25 mouse cellular contexts compared by ENCODE assay signal in genomic region chr4:25796149-25796548, GRCm38 (mm10). TPM values are rescaled to one million over a fixed set of nuclear protein-coding genes. Genes with fewer than 3 reads are reported as not detected.
DNase-seq lines count a peak whose midpoint lies in the region; ATAC-seq and TF ChIP-seq lines count a peak whose summit lies in the region.
"Had no signal": no experiment of that assay in that cellular context is flagged by ENCODE, and none has a peak within 500 bp of the region (broad histone marks: within the 10 kb centered on the region; RNA-seq: fewer than 3 reads in every experiment).

No protein-coding gene starts in this region.

- TF ChIP-seq CTCF in kidney, adult 2 months (conservative IDR thresholded peaks at IDR 0.05; ENCODE audit: insufficient read depth, insufficient read length, low read depth, low read length): no peak
- TF ChIP-seq CTCF in midbrain, postnatal 0 days (IDR thresholded peaks at IDR 0.05): no peak

- no peaks in the 10 kb centered on the region for H3K36me3 ChIP-seq in forebrain, embryonic 13.5 days (ENCODE audit: poor library complexity, severe bottlenecking)
- H3K36me3 ChIP-seq in forebrain, embryonic 10.5 days (replicated peaks): no peaks in the 10 kb centered on the region
- H3K36me3 ChIP-seq in kidney, adult 2 months (ENCODE audit: control insufficient read depth, insufficient read depth, low read length): no peaks in the 10 kb centered on the region; the same call in 1 of the 2 replicates
- no peaks in the 10 kb centered on the region for H3K36me3 ChIP-seq in midbrain, postnatal 0 days (ENCODE audit: insufficient read depth, low read length)
- H3K36me3 ChIP-seq in heart, embryonic 10.5 days: no peaks in the 10 kb centered on the region
- H3K36me3 ChIP-seq: embryonic facial prominence, embryonic 12.5 days; heart, embryonic 15.5 days; limb, embryonic 13.5 days; liver, embryonic 13.5 days; lung, embryonic 15.5 days had no signal

- H3K9ac ChIP-seq in forebrain, embryonic 13.5 days: no peak overlapping the region
- H3K9ac ChIP-seq in midbrain, postnatal 0 days (replicated peaks; ENCODE audit: low read length, poor library complexity, severe bottlenecking): no peak overlapping the region
- H3K9ac ChIP-seq: embryonic facial prominence, embryonic 12.5 days; heart, embryonic 15.5 days; limb, embryonic 13.5 days; liver, embryonic 13.5 days; lung, embryonic 15.5 days had no signal

- H3K4me1 ChIP-seq in forebrain, embryonic 13.5 days: peaks cover 20% of the 10 kb centered on the region
- peaks cover 36% of the 10 kb centered on the region for H3K4me1 ChIP-seq in forebrain, embryonic 10.5 days
- H3K4me1 ChIP-seq in kidney, adult 2 months (ENCODE audit: control insufficient read depth, insufficient read depth, low read length): peaks cover 1% of the 10 kb centered on the region; the same call in 1 of the 2 replicates
- 0 out of 2 replicates have a peak, but pooled peaks cover 2% of the 10 kb centered on the region for H3K4me1 ChIP-seq in midbrain, postnatal 0 days (ENCODE audit: insufficient read depth, low read length)
- H3K4me1 ChIP-seq in heart, embryonic 10.5 days: peaks cover 11% of the 10 kb centered on the region; the same call in 1 of the 2 replicates
- H3K4me1 ChIP-seq: liver, embryonic 13.5 days; lung, embryonic 15.5 days had no signal

- no peaks in the 10 kb centered on the region for H3K9me3 ChIP-seq in forebrain, embryonic 13.5 days (replicated peaks)
- H3K9me3 ChIP-seq in forebrain, embryonic 10.5 days: no peaks in the 10 kb centered on the region
- H3K9me3 ChIP-seq in midbrain, postnatal 0 days (ENCODE audit: low read length): no peaks in the 10 kb centered on the region
- no peaks in the 10 kb centered on the region for H3K9me3 ChIP-seq in heart, embryonic 10.5 days
- H3K9me3 ChIP-seq: embryonic facial prominence, embryonic 12.5 days; heart, embryonic 15.5 days; limb, embryonic 13.5 days; liver, embryonic 13.5 days; lung, embryonic 15.5 days had no signal

- WGBS in forebrain, embryonic 13.5 days: 43% methylated on average over 3 of the region's 3 CpGs
- whole genome bisulfite sequencing in forebrain, embryonic 10.5 days: 57% methylated on average over 3 of the region's 3 CpGs
- WGBS in kidney, adult 2 months: 29% methylated on average over 3 of the region's 3 CpGs
- WGBS in midbrain, postnatal 0 days: 42% methylated on average over 3 of the region's 3 CpGs
- 55% methylated on average over 3 of the region's 3 CpGs for WGBS in heart, embryonic 10.5 days

- no peak overlapping the region for H3K27ac ChIP-seq in forebrain, embryonic 13.5 days
- H3K27ac ChIP-seq in forebrain, embryonic 10.5 days: no peak overlapping the region
- peak overlapping the region; percentile 23; the same call in 1 of the 2 replicates for H3K27ac ChIP-seq in kidney, adult 2 months (ENCODE audit: insufficient read depth, low read depth, low read length)
- H3K27ac ChIP-seq in midbrain, postnatal 0 days (ENCODE audit: low read depth, low read length): no peak overlapping the region
- H3K27ac ChIP-seq in heart, embryonic 10.5 days: no peak overlapping the region
- H3K27ac ChIP-seq: embryonic facial prominence, embryonic 12.5 days; heart, embryonic 15.5 days; kidney, postnatal 0 days; limb, embryonic 13.5 days; liver, embryonic 13.5 days; lung, embryonic 15.5 days had no signal

- H3K4me3 ChIP-seq in forebrain, embryonic 13.5 days: no peak overlapping the region; the same call in 1 of the 2 replicates
- no peak overlapping the region for H3K4me3 ChIP-seq in forebrain, embryonic 10.5 days
- H3K4me3 ChIP-seq in kidney, adult 2 months (ENCODE audit: insufficient read depth, low read depth, low read length): no peak overlapping the region
- no peak overlapping the region for H3K4me3 ChIP-seq in midbrain, postnatal 0 days (ENCODE audit: low read depth, low read length)
- H3K4me3 ChIP-seq in heart, embryonic 10.5 days: no peak overlapping the region
- H3K4me3 ChIP-seq: embryonic facial prominence, embryonic 12.5 days; erythroblast, embryonic 14.5 days; heart, embryonic 15.5 days; limb, embryonic 13.5 days; liver, embryonic 13.5 days; lung, embryonic 15.5 days had no signal

- TF ChIP-seq POLR2A in kidney, adult 2 months (IDR thresholded peaks at IDR 0.05; ENCODE audit: low read depth, low read length): no peak

- no peak for ATAC-seq in forebrain, embryonic 13.5 days
- ATAC-seq in midbrain, postnatal 0 days (ENCODE audit: low FRiP score): no peak
- ATAC-seq: intestine, postnatal 0 days had no signal

- DNase-seq in forebrain, embryonic 10.5 days (ENCODE audit: extremely low spot score, low spot score): no peak
- DNase-seq in kidney, adult 2 months: no peak
- DNase-seq in kidney, adult 11 months: no peak
- DNase-seq in ES-CJ7 (ENCODE audit: low read depth, low spot score) (peak; percentile 88), adipocyte (ENCODE audit: low spot score) (no peak)
- no peak for DNase-seq in midbrain, postnatal 0 days (ENCODE audit: low spot score)
- DNase-seq in heart, embryonic 10.5 days (ENCODE audit: low spot score): no peak
- DNase-seq: adrenal gland, postnatal 25 days; cerebellum, adult 11 months; cerebellum, postnatal 10 days; gastrocnemius, postnatal 14 days; heart, adult 18-20 months; heart, postnatal 4 days; liver, embryonic 13.5 days; right cerebral cortex, postnatal 25 days; thymus, postnatal 36 days had no signal

- H3K27me3 ChIP-seq in forebrain, embryonic 13.5 days: no peaks in the 10 kb centered on the region
- H3K27me3 ChIP-seq in forebrain, embryonic 10.5 days (ENCODE audit: poor library complexity, severe bottlenecking): peaks cover 34% of the 10 kb centered on the region
- no peaks in the 10 kb centered on the region for H3K27me3 ChIP-seq in kidney, adult 2 months (replicated peaks; ENCODE audit: control insufficient read depth, insufficient read depth, low read length)
- no peaks in the 10 kb centered on the region for H3K27me3 ChIP-seq in midbrain, postnatal 0 days (ENCODE audit: insufficient read depth, low read length)
- H3K27me3 ChIP-seq in heart, embryonic 10.5 days (ENCODE audit: insufficient read depth, poor library complexity, severe bottlenecking): peaks cover 11% of the 10 kb centered on the region

- peak overlapping the region; percentile 43 for H3K4me2 ChIP-seq in forebrain, embryonic 13.5 days
- peak overlapping the region; percentile 26 for H3K4me2 ChIP-seq in midbrain, postnatal 0 days (ENCODE audit: low read depth, low read length, poor library complexity, severe bottlenecking)
- H3K4me2 ChIP-seq: embryonic facial prominence, embryonic 12.5 days; heart, embryonic 15.5 days; limb, embryonic 13.5 days; liver, embryonic 13.5 days; lung, embryonic 15.5 days had no signal

RNA-seq across cellular contexts. Expression of gene Fut9, which starts 3.9 kb away (rescaled TPM):
- polyA plus RNA-seq in forebrain, embryonic 13.5 days (2015; fragmentation: Nextera tagmentation; extraction: Ambion mirVana): 11.6 and 15.7 TPM in 2 replicates
- polyA plus RNA-seq in forebrain, embryonic 10.5 days (2016; fragmentation: Nextera tagmentation; extraction: Ambion mirVana): 6.3 and 7.1 TPM in 2 replicates
- 31.1 and 35.3 TPM in 2 replicates for polyA plus RNA-seq in kidney, adult 2 months (2012; rRNA removed)
- total RNA-seq in midbrain, postnatal 0 days (2014; rRNA removed): 44.5 and 57.1 TPM in 2 replicates
- polyA plus RNA-seq in midbrain, postnatal 0 days (2015; fragmentation: Nextera tagmentation; extraction: Ambion mirVana): 18.7 and 21.7 TPM in 2 replicates
- polyA plus RNA-seq in heart, embryonic 10.5 days (2016; fragmentation: Nextera tagmentation; extraction: Ambion mirVana): 0.05 and 0.06 TPM in 2 replicates
- total RNA-seq: heart, postnatal 4 days had no signal
- polyA plus RNA-seq: erythroblast, embryonic 14.5 days; liver, embryonic 13.5 days; spleen, adult 2 months had no signal
